Mouse (Mus musculus) adrenal gland (tissue): ENCODE measurements at regions not wholly inside any gene's neighbourhood (a gene's known extent, or its start where the extent isn't known, plus 50 kb on each side); places are given as distances from the start of the nearest gene placed in this dataset.

Experiments
- intact Hi-C: fragments of 180-260 bp; cut with DNase I; formaldehyde crosslinking; loops from one replicate; pipeline ENCODE4 v1.15.1; 2025

DNA sequence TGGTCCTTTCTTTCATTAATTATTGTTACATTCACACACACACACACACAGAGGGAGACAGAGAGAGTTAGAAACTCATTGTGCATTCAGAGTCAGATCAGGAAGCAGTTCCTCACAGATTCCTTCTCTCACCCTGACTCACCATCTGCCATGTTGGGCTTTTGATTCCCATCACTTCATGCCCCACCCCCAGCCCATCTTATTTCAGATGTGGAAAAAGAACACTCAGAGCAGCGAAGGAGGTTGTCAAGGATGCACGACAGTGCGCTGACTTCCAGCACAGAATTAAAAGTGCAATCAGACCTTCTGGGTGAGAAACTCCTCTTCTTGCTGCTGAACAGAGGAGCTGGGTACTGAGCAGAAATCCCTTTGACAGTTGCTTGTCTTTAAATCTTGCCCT is 438.8 kb upstream of the Kdm8 start:
- intact Hi-C loops, result no loop called here

- intact Hi-C loops, result no loop called here
These were observed 425.2 kb upstream of the Kdm8 start for GRCm38 (mm10) chr7:125019259-125019658.

DNA sequence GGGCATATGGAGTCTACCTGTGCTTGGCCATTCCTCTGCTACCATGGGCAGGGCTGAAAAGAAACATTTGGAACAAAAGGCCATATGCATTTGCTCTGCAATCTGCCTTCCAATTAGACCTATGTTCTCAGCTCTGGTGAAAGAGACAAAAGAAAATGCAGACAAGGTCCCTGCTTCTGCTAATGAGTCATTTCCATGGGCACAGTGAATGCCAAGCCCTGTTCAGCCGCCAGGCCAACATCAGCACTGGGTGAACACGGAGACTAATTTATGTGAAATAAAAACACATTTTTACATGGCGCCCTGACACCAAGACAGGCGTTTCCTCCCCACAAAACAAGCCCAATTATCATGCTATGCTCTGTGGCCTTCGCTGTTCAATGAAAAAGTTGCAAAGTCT is 419.5 kb upstream of the Kdm8 start:
- intact Hi-C loops, result no loop called here

DNA sequence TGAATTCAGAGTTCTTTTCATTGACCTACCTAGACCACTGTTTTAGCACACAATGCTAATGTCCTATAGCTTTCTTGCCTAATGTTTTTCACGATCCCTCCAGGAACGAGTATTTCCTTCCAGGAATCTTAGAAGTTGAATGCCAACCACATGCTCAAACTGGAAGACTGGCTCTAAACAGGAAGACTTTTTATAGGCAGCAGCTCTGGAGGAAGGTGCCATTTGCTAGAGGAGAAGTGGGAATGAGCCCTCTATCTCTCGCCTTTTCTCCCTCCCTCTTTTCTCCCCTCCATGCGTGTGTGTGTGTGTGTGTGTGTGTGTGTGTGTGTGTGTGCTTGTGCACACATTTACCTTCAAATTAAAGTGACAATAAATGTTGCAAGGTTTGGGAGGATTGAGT is 410.7 kb upstream of the Kdm8 start:
- intact Hi-C loops, result no loop called here

GRCm38 (mm10) chr7:125034196-125034595 is 410.3 kb upstream of the Kdm8 start:
- intact Hi-C loops, result no loop called here

- intact Hi-C loops, result no loop called here
These were observed 408.1 kb upstream of the Kdm8 start for GRCm38 (mm10) chr7:125036098-125036991.

DNA sequence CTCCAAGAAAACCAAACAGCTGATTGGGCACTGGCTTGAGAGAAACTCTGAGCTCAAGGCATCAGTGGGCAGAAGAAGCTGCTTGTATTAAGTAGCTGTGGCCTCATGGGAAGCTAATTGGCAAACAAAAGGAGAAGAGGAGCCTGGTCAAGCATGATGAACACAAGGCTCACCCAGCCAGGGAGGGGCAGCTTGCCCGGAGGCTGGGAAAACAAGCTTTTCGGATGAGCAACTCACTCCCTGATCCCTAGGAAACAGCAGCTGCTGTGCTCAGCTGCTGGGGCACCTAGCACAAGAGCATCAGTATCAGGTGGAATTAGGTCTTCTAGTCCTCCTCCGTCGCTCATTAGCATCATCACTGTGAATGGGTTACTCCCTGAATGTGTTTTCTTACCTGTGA is 405.6 kb upstream of the Kdm8 start:
- intact Hi-C loops, result no loop called here

DNA sequence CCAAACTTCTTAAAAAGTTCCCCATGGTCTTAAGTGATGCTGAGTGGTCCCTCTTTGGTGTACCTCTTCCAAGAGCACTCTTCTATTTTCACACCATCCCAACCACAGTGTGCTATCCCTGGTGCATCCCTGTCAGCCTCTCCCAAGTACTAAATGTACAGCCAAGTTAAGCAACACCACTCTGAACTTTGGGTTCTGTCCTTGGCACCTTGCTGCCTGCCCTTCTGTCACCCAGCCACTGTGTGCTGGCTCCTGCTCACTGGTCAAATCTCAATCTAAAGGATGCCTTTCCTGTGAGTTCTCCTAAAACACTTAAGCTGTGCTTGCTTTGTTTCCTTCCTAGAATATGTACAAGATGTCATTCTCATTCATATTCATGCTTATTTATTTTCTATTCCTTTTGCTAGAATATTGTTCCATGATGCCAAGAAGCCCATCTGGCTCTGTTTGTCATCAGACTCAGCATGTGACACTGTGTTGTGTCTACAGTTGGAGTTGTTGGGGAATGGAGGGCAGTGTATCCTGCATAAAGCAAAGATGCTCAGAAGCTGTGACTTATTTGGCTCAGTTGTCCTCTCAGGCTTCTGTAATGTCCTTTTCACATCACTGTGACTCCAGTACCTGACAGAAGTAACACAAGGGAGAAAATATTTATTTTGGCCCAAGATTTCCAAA is 388.4 kb upstream of the Kdm8 start:
- intact Hi-C loops, result no loop called here

GRCm38 (mm10) chr7:125102464-125102863 is 342.0 kb upstream of the Kdm8 start:
- intact Hi-C loops, result no loop called here

- intact Hi-C loops, result no loop called here
These were observed 340.5 kb upstream of the Kdm8 start for GRCm38 (mm10) chr7:125104011-125104410.

- intact Hi-C loops, result no loop called here
These were observed 331.6 kb upstream of the Kdm8 start for GRCm38 (mm10) chr7:125112820-125113273.

DNA sequence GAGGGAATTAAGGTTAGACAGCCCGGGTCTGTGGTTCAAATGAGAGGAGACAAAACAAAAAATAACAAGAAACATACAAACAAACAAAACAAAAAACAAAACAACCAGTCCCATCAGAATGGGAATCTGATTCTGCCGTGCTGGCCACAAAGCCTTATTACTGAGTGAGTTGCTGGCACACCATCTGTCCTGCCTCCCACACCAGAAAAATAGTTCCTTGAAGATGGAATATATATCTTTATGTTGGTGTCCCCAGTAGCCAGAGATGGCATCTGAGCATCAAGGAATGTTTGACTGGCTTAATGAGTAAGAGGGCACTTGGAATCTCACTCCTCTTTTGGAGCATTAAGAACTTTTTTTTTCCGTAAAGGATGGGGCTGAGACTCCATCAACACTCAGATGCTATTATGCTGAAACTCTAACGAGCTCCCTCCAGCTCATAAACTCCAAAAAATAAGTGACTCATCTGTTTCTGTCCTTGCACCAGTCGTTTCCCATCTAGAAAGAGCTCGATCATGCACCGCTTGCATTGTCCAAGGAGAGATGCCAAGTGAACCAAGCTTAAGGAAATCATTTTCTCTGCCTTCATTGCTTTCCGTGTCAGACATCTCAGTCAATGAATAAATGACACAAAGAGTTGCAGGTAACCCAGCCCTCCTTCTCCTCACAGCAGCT is 329.0 kb upstream of the Kdm8 start:
- intact Hi-C loops, result no loop called here

GRCm38 (mm10) chr7:125117173-125117572 is 327.3 kb upstream of the Kdm8 start:
- intact Hi-C loops, result no loop called here

DNA sequence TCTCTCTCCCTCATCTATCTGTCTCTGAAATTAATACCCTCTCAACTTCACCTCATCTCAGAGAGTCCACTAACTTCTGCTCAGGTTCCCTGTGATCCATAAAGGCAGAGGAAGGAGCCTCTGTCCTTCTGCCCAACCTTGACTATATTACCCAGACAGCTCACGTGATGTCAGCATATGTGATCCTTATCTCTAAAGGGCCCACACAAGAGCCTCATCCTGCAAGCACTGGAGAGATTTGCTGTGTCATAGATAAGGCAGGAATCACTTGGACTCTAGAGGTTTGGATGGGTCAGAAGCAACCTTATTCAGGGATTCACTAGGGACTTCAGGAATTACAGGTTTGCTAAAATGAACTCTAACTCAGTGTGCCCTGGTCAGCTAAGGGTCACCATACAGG is 315.3 kb upstream of the Kdm8 start:
- intact Hi-C loops, result no loop called here

DNA sequence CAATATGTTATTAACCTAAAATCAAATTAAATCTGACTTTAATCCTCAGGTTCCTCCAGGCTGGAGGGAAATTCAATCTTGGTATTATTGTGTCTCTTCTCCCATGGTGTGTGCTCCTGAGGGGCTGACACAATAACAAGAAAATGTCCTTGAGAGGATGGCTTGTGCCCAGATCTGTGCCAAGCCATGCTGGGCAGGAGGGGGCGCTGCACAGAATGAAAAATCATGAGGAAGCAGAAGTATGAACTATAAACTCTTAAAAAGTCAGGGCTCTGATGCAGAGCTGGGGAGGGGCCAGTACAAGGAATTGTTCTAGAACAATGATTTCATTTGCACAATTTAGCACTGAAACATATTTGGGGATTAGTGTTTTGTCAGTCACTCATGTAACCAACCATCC is 312.5 kb upstream of the Kdm8 start:
- intact Hi-C loops, result no loop called here

DNA sequence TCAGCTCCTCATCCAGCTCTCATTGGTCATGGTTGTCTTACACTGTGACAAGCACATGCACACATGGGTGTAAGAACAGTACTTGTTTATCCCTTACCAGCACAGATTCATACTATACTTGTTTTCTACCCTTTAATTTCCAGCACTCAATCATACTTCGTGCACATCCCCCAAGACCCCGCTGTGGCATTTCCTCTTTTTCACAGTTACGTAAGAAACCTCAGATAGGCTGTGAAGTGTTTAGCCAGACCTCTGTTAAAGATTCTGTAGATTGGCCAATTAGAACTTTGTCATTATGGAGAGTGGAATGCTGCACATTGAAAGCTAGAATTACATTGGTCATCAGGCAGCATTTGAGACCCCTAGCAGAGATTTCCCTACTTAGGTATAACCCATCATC is 305.9 kb upstream of the Kdm8 start:
- intact Hi-C loops, result no loop called here

- intact Hi-C loops, result no loop called here
These were observed 305.3 kb upstream of the Kdm8 start for GRCm38 (mm10) chr7:125139196-125139595.

DNA sequence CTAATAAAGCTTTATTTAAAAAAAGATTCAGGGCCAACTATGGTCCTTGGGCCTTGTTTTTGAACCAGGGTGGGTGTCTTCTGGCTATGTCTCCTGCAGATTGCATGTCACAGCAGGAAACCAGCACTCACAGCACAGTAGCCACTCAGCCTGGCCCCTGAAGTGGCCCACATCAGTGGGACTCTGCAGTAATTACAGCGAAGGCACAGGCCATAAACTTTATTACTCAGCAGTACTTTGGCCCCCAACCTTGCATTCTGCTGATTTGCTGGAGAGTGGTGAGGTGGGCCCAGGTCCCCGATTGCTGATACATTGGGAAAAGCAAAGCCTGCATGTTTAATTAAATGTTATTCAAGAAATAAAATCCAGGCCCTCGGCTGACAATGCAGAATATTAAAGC is 303.6 kb upstream of the Kdm8 start:
- intact Hi-C loops, result no loop called here

- intact Hi-C loops, result no loop called here
These were observed 302.6 kb upstream of the Kdm8 start for GRCm38 (mm10) chr7:125141864-125142263.

DNA sequence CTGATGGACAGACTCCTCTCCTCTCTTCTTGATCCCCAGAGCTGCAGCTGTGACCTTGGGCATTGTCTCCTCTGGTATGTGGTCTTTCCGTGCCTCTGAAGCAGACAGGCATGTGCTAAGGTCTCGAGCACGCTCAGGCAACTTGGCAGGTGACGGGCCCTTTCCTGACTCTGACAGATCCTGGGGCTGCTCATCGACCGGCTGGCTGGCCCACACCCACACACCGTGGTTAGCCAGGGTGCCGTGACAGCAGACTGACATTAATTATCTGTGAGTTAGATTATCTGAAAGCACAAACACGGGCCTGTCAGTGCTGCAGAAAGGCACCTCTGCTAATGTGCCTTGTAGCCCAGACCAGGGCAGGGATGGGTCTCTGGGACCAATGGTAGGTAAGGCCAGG is 298.5 kb upstream of the Kdm8 start:
- intact Hi-C loops, result no loop called here

DNA sequence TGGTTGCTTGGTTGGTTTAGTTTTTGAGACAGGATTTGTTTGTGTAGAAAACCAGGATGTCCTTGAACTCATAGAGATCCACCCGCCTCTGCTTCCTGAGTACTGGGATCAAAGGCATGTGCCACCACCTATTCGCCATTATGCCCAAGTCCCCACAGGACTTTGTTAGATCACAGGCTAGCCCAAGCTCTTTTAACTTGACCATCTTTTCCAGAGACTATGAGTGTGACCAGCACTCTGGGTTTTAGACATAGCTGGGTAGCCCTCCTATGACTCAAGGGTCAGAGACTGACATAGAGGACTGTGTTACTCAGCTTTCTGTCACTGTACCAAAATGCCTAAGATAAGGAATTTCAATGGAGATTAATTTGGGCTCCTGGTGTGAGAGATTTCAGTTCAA is 295.3 kb upstream of the Kdm8 start:
- intact Hi-C loops, result no loop called here

GRCm38 (mm10) chr7:125149740-125150139 is 294.7 kb upstream of the Kdm8 start:
- intact Hi-C loops, result no loop called here
